Mouse (Mus musculus) liver, adult (tissue): ENCODE results near the gene Klhdc8a.

Experiments used
- GATA4 ChIP-seq: IDR thresholded peaks from 2 replicates; pipeline ENCODE4 v1.6.1; 2014; ENCODE audit warnings: mild to moderate bottlenecking, low read length; ENCODE audit not compliant: insufficient replicate concordance

Gene Klhdc8a

GRCm38 (mm10) chr1:132298425-132298800 lies at the start of gene Klhdc8a:
Klhdc8a (plus strand) TSS chr1:132298626.
- TF ChIP-seq GATA4, result no peak

- TF ChIP-seq GATA4, result no peak
Measured at GRCm38 (mm10) chr1:132254467-132254866, 44.0 kb upstream of the Klhdc8a start.

DNA sequence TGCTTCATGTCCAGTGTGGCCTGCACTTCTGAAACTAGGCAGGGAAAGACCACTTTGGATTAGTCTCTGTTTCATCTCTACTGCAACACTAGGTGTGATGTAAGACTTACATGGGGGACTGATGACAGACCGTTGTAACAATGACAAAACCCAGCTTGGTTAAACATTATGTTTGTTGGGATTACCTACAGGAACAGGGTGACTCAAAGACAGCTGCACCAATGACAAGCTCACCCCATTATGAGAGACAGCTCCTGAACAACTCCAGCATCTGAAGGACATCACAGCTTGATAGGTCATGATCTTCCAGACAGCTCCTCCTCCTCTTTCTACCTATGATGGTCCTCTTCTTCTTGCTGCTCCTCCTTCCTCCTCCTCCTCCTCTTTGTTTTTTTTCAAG lies 38.1 kb upstream of the Klhdc8a start:
- TF ChIP-seq GATA4, result no peak

GRCm38 (mm10) chr1:132261058-132261457 lies 37.4 kb upstream of the Klhdc8a start:
- TF ChIP-seq GATA4, result no peak

- TF ChIP-seq GATA4, result no peak
Measured at GRCm38 (mm10) chr1:132263618-132264017, 34.8 kb upstream of the Klhdc8a start.

- no peak for TF ChIP-seq GATA4
Measured at GRCm38 (mm10) chr1:132264577-132264976, 33.8 kb upstream of the Klhdc8a start.

- no peak for TF ChIP-seq GATA4
Measured at GRCm38 (mm10) chr1:132265211-132265859, 33.1 kb upstream of the Klhdc8a start.

- TF ChIP-seq GATA4, result no peak
Measured at GRCm38 (mm10) chr1:132265936-132266335, 32.5 kb upstream of the Klhdc8a start.

DNA sequence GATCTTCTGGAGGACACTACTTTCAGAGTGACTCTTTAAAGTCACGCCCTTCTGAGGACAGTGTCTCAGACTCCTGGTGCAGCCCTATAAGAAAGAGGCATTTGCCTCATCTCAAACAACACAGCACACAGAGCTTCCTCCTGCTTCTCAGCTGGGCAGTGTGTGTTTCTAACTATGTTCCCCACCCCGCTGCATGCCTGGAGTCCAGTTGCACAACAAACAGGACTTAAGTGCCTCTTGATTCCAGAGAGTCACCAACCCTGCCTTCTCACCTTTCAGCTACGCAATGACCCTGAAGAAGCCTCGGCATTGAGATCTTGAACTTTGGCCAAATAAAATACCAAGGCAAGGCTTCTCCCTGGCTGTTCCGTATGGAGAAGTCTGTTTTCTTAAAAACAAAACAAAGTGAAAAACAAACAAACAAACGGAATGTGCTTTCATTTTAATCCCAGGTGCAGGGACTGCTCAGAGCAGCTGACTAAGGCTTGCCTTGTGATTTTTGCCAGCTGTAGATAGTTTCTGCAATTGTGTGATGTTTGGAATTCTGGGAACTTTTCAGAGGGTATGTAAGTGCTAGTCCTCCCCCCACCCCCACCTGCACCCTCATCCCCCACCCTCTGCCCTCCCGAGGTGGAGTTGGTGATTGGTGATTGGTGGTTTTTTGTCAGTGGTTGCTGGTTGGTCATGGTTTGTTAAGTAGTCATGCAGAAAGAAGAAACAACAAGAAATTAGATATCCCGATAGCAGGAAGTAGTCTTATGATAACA lies 31.5 kb upstream of the Klhdc8a start:
- TF ChIP-seq GATA4, result no peak

- TF ChIP-seq GATA4, result no peak
Measured at GRCm38 (mm10) chr1:132267959-132268358, 30.5 kb upstream of the Klhdc8a start.

DNA sequence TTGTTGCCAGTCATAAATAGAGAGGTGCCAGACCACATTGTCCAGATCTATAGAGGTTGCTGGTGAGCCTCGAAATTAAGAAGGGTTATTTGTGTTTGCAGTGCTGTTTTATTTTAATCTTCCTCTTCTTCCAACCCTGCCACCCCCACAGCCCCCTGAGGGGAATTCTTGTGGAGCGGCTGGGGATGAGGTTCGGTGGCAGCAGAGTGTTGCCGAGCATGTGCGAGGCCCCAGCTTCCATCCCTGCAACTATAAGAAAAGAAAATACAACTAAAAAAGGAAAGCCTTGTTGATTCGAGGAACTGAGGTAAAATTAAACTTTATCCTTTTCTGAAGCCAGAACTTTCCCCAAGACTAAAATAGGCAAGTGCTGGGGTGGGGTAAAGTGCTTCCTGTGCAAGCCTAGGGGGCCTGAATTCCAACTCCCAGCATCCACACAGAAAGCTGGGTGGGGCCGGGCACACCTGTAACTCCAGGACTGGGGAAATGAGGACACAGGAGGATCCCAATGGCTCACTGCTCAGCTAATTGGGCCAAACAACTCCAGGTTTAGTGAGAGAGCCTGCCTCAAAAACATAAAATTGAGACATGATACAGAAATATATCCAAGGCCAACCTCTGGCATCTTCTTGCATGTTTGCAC lies 29.9 kb upstream of the Klhdc8a start:
- no peak for TF ChIP-seq GATA4

- TF ChIP-seq GATA4, result no peak
Measured at GRCm38 (mm10) chr1:132271237-132271636, 27.2 kb upstream of the Klhdc8a start.

GRCm38 (mm10) chr1:132276694-132277093 lies 21.7 kb upstream of the Klhdc8a start:
- TF ChIP-seq GATA4, result no peak

DNA sequence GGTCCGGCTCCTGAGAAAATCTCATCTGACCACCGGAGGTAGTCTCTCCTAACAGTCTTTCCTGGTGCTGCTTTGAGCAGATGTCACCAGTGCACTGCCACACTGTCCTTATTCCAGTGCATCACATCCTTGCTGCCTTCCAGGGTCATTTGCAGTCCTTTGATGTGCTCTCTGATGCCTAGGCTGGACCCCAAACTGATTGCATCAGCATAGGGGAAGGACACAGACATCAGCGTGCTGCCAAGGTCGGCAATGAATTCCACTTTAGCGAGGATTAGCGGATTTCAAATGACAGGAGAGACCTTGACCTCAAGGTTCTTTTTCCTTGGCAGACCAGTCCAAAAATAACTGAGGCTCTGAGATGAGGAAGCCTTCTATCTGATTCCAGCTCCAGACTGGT lies 21.3 kb upstream of the Klhdc8a start:
- TF ChIP-seq GATA4, result no peak

- no peak for TF ChIP-seq GATA4
Measured at GRCm38 (mm10) chr1:132281523-132282176, 16.8 kb upstream of the Klhdc8a start.

- no peak for TF ChIP-seq GATA4
Measured at GRCm38 (mm10) chr1:132282177-132282536, 16.3 kb upstream of the Klhdc8a start.
